Comparison of ENCODE assay signal across 7 mouse cellular contexts in genomic region chr3:87816646-87817093, GRCm38 (mm10). TPM values are rescaled to one million over a fixed set of nuclear protein-coding genes. Genes with fewer than 3 reads are reported as not detected.
DNase-seq lines count a peak whose midpoint lies in the region; ATAC-seq and TF ChIP-seq lines count a peak whose summit lies in the region.

No protein-coding gene starts in this region.

- H3K27ac ChIP-seq in hindbrain, postnatal 0 days, result no peak overlapping the region

- peak; percentile 89 for DNase-seq in adipocyte (ENCODE audit: low spot score)
- peak; percentile 49 to 75 for DNase-seq in cerebellum, postnatal 4 days (ENCODE audit: low spot score in 2 of 2)
- DNase-seq in gastrocnemius, adult 8-10 months (ENCODE audit: low spot score in 2 of 2), result peak; percentile 40 to 52
- peak; percentile 88 for DNase-seq in hindbrain, postnatal 0 days (ENCODE audit: low spot score)
- DNase-seq in left cerebral cortex, adult 11 months (ENCODE audit: low spot score), result peak; percentile 26
- DNase-seq in right cerebral cortex, adult 2 months (ENCODE audit: low spot score in 2 of 2), result peak; percentile 77 to 80

- peak; percentile 39 for ATAC-seq in hindbrain, postnatal 0 days
- ATAC-seq in megakaryocyte, adult 5-6 weeks (ENCODE audit: poor library complexity, severe bottlenecking), result peak; percentile 85

- 0 out of 2 replicates have a peak, but pooled peaks cover 6% of the 10 kb centered on the region for H3K4me1 ChIP-seq in hindbrain, postnatal 0 days (ENCODE audit: insufficient read depth, low read length)

- TF ChIP-seq CTCF in hindbrain, postnatal 0 days (IDR thresholded peaks at IDR 0.05; ENCODE audit: low read depth), result peak; percentile 89

- no peaks in the 10 kb centered on the region for H3K36me3 ChIP-seq in hindbrain, postnatal 0 days (ENCODE audit: insufficient read depth, low read length)

- H3K4me3 ChIP-seq in hindbrain, postnatal 0 days (ENCODE audit: low read length), result no peak overlapping the region

- 0 out of 2 replicates have a peak, but pooled peaks cover 4% of the 10 kb centered on the region for H3K27me3 ChIP-seq in hindbrain, postnatal 0 days (ENCODE audit: insufficient read depth, low read length)

- no peaks in the 10 kb centered on the region for H3K9me3 ChIP-seq in hindbrain, postnatal 0 days (ENCODE audit: low read length)

- H3K4me2 ChIP-seq in hindbrain, postnatal 0 days (ENCODE audit: low read depth, low read length), result no peak overlapping the region

- H3K9ac ChIP-seq in hindbrain, postnatal 0 days (replicated peaks; ENCODE audit: low read length), result no peak overlapping the region

- WGBS in hindbrain, postnatal 0 days, result 4% methylated on average over 12 of the region's 12 CpGs

RNA-seq across cellular contexts. Expression of gene Pear1, which starts 7.4 kb away (rescaled TPM):
- 1 to 10 TPM; 3.2 to 7.1 (median 5.1) TPM for total RNA-seq in gastrocnemius, adult 8-10 months (2022)
- total RNA-seq in hindbrain, postnatal 0 days (2014; rRNA removed), result 19.4 and 22.7 TPM in 2 replicates
- polyA plus RNA-seq in hindbrain, postnatal 0 days (2015; fragmentation: Nextera tagmentation; extraction: Ambion mirVana), result 6.4 and 7.4 TPM in 2 replicates
- 1.9 and 4.8 TPM in 2 replicates for total RNA-seq in megakaryocyte, adult 5-6 weeks (2015)
- total RNA-seq in megakaryocyte, adult 5-6 weeks (2017), result 0.77 and 2.6 TPM in 2 replicates

RNA-seq across cellular contexts. Expression of gene Insrr, which starts 19.9 kb away (rescaled TPM):
- not detected for total RNA-seq in gastrocnemius, adult 8-10 months (2022)
- 0.78 and 0.90 TPM in 2 replicates for total RNA-seq in hindbrain, postnatal 0 days (2014; rRNA removed)
- 0.33 and 0.44 TPM in 2 replicates for polyA plus RNA-seq in hindbrain, postnatal 0 days (2015; fragmentation: Nextera tagmentation; extraction: Ambion mirVana)
- total RNA-seq in megakaryocyte, adult 5-6 weeks (2015), result not detected in 2 replicates
- total RNA-seq in megakaryocyte, adult 5-6 weeks (2017), result not detected in 2 replicates

RNA-seq across cellular contexts. Expression of gene Ntrk1, which starts 21.7 kb away (rescaled TPM):
- total RNA-seq in gastrocnemius, adult 8-10 months (2022), result not detected
- total RNA-seq in hindbrain, postnatal 0 days (2014; rRNA removed), result 3.2 and 4.8 TPM in 2 replicates
- 5.2 and 5.4 TPM in 2 replicates for polyA plus RNA-seq in hindbrain, postnatal 0 days (2015; fragmentation: Nextera tagmentation; extraction: Ambion mirVana)
- total RNA-seq in megakaryocyte, adult 5-6 weeks (2015), result not detected in 2 replicates
- total RNA-seq in megakaryocyte, adult 5-6 weeks (2017), result not detected in 2 replicates

RNA-seq across cellular contexts. Expression of gene Sh2d2a, which starts 29.9 kb away (rescaled TPM):
- not detected for total RNA-seq in gastrocnemius, adult 8-10 months (2022)
- not detected in 2 replicates for total RNA-seq in hindbrain, postnatal 0 days (2014; rRNA removed)
- polyA plus RNA-seq in hindbrain, postnatal 0 days (2015; fragmentation: Nextera tagmentation; extraction: Ambion mirVana), result not detected in 2 replicates
- 1.9 and 2.7 TPM in 2 replicates for total RNA-seq in megakaryocyte, adult 5-6 weeks (2015)
- total RNA-seq in megakaryocyte, adult 5-6 weeks (2017), result 0.70 and 1.4 TPM in 2 replicates

Comparison
In these comparisons a context has a peak if more than half of its experiments do, and no peak if none do; other contexts are left out.
1. DNase-seq: peak in every context shown above with its lines; median percentile 89 in adipocyte; 88 in hindbrain, postnatal 0 days; 78 in right cerebral cortex, adult 2 months; 62 in cerebellum, postnatal 4 days; 46 in gastrocnemius, adult 8-10 months; 26 in left cerebral cortex, adult 11 months.